Mouse (Mus musculus) embryonic fibroblast, embryonic 13.5 days (primary cell): Measurements from ENCODE around the gene Rbmxl2.

Experiments used
- CTCF ChIP-seq: IDR thresholded peaks from 2 replicates; pipeline ENCODE4 v1.5.1; 2011; ENCODE audit warnings: mild to moderate bottlenecking, control low read depth, low read length, moderate library complexity, borderline replicate concordance; ENCODE audit not compliant: insufficient read depth
- POLR2A ChIP-seq: IDR thresholded peaks from 2 replicates; pipeline ENCODE4 v1.6.1; 2011; ENCODE audit warnings: low read depth, mild to moderate bottlenecking, control low read depth, low read length, moderate library complexity

GRCm38 (mm10) chr7:107215723-107216122, 6.5 kb downstream of the Rbmxl2 start:
- TF ChIP-seq CTCF (peak; percentile 10; the same call in 1 of the 2 replicates), POLR2A (no peak)
